Mouse (Mus musculus) erythroblast, embryonic 14.5 days (primary cell): ENCODE measurements around the gene Tcirg1.

Source experiments
- GATA1 ChIP-seq: IDR thresholded peaks from 2 replicates; pipeline ENCODE4 v1.6.1; 2012; ENCODE audit warnings: low read length, inconsistent platforms, mixed read lengths
- TAL1 ChIP-seq: IDR thresholded peaks from 3 replicates; pipeline ENCODE4 v1.6.1; 2012; ENCODE audit warnings: low read length, inconsistent platforms, mixed read lengths

DNA sequence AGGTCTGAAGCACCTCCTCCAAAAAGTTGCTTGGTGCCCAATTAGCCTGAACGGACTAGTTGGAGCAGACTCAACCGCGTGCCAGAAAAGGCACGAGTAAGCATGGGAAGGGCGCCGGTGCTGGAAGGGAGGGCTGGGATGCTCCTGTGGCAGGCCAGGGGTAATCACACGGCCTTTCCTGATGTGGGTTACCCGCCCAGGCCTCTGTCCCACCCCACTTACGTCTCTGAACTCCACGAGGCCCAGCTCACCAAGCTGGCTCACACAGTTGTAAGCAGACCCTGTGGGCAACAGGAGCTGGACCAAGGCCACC is 2.6 kb downstream of the Tcirg1 start:
- no peak for TF ChIP-seq TAL1
- no peak for TF ChIP-seq GATA1
